Mouse (Mus musculus) cortical plate, adult 2 months (tissue): Measurements from ENCODE around the gene 1190005I06Rik. TPM values are rescaled to one million over a fixed set of nuclear protein-coding genes. Genes with fewer than 3 reads are reported as not detected.
A peak's percentile ranks its signal among the peaks of the same experiment; 100 is the strongest.

Experiments used
- H3K27ac ChIP-seq: fragments of 200-500 bp; 2 replicates; pipeline ENCODE4 v1.5.1; 2012; ENCODE audit warnings: low read length, control low read depth, inconsistent platforms; ENCODE audit not compliant: insufficient read depth
- H3K4me1 ChIP-seq: fragments of 200-500 bp; 2 replicates; pipeline ENCODE4 v1.6.1; 2011; ENCODE audit warnings: low read length; ENCODE audit not compliant: control insufficient read depth, insufficient read depth
- H3K4me3 ChIP-seq: fragments of 200-500 bp; 2 replicates; pipeline ENCODE4 v1.5.1; 2011; ENCODE audit warnings: mild to moderate bottlenecking, low read length, control low read depth; ENCODE audit not compliant: insufficient read depth
- CTCF ChIP-seq: fragments of 200-500 bp; IDR thresholded peaks from 2 replicates; pipeline ENCODE4 v1.5.1; 2011; ENCODE audit warnings: mild to moderate bottlenecking, control low read depth, low read length; ENCODE audit not compliant: insufficient read depth; ENCODE audit errors: extremely low read depth
- POLR2A ChIP-seq: fragments of 200-500 bp; IDR thresholded peaks from 2 replicates; pipeline ENCODE4 v1.6.1; 2011; ENCODE audit warnings: mild to moderate bottlenecking, low read length, control low read depth; ENCODE audit not compliant: insufficient read depth; ENCODE audit errors: extremely low read depth
- polyA plus RNA-seq: library from polyadenylated mRNA; depleted of rRNA; stranded (reverse); fragments of >200 nt; gene quantifications from 2 replicates; pipeline ENCODE4 v1.2.3, GENCODE M21; 2012

Gene 1190005I06Rik
- polyA plus RNA-seq, 1 experiment, result 11.0 TPM

DNA sequence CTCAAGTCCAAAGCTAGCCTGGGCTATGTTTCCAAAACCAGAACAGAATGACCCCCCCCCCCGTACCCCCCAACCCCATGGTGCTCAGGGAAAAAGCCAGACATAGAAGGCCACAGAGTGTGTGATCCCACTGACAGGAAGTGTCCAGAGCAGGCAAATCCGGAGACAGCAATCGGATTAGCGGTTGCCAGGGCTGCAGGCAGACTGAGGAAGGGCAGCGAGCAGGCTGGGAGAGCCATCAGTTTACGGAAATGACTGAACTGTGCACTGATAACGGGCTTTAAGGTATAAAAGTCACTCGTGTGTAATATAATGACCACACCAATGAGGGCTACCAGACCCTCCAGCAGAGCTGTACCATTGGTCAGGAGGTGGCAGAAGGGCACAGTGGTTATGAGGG lies 6.2 kb downstream of the 1190005I06Rik start:
- H3K4me1 ChIP-seq, result peaks cover 1% of the 10 kb centered on the region; the same call in 1 of the 2 replicates
- H3K27ac ChIP-seq, result no peak overlapping the region
- H3K4me3 ChIP-seq, result no peak overlapping the region
- no peak for TF ChIP-seq CTCF
- no peak for TF ChIP-seq POLR2A

DNA sequence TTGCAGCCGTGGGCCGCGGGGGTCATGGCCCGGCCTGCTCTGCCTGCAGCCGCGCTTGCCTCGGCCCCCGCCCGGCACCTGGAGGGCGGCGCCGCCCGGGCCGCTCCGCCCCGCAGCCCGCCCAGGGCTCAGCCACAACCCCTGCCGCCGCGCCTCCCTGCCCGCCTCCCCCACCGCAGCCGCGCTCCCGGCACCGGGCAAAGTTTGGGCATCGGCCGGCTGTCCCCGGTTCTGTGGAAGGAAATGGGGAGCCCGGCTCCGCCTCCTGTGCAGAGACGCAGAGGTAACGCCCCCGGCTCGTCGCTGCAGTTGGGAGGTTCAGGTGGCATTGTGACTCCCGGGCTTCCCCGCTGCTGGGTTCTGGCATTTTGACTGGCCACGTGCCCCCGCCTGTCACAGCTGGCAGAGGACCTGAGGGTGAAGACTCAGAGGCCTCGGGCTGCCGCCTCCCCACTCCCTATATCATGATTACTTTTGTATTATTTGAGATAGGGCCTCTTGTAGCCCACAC lies 13.0 kb downstream of the 1190005I06Rik start:
- peak overlapping the region; percentile 45 for H3K4me3 ChIP-seq
- TF ChIP-seq CTCF, result no peak
- TF ChIP-seq POLR2A, result no peak
- no peak overlapping the region for H3K27ac ChIP-seq
- H3K4me1 ChIP-seq, result no peaks in the 10 kb centered on the region

DNA sequence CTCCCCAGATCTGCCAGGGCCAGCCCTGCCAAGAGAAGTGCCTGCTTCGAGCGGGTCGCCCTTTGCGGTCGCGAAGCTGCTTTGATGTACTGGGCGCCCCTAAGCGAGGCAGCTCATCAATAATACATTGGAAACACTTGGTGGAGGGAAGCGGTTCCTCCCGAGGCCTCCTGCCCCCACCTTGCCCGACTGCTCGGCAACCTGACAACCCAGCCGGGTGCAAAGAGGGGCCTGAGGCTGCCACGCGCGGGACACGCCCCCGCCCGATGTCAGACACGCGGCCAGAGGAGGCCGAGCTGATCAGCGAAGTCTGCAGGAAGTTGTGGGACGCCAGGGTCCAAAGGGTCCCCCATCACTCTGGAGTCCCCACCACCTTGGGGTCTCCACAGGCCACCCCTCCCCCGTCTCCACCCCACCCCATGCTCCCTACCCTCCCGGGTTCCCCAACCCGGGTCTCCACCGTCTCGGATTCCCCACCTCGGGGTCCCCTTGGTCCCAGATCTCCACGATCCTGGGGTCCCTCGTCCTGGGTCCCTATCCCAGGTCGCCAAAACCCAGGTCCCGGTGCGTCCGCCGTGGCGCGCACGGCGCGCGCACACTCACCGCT lies 13.7 kb downstream of the 1190005I06Rik start:
- Histone ChIP-seq H3K4me3 (peak overlapping the region; percentile 45), H3K27ac (no peak overlapping the region), H3K4me1 (no peaks in the 10 kb centered on the region)
- TF ChIP-seq POLR2A (no peak), CTCF (no peak)

DNA sequence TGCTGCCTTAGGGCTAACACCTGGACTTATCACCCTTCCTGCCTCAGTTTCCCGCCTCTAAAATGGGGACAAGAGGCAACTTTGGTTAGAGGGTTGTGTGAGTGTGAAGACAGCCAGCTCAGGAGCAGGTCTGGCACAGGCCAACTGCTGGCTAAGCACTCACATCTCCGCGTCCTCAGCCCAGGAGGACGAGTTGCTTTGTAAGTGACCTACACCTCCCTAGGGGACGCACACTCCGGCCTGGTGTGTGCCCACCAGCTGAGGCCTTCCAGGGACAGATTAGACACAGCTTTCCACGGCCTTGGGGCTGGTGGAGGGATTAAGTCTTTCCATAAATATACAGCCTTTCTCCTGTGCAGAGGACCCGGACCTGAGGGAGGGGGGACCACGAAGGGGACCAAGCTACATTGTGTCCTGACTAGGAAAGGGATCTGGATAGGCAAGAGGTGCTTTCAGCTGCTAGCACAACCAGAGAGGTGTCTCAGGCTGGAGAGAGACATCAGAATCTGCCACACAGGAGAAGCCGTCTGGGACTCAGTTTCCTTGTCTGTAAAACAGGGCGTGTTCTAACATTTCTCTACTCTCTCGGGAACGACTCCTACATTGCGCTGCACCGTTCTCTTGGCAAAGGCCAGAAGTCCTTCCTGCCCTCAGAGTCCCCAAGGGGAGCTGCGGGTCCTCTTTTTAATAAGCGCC lies 14.3 kb downstream of the 1190005I06Rik start:
- no peak overlapping the region for H3K27ac ChIP-seq

DNA sequence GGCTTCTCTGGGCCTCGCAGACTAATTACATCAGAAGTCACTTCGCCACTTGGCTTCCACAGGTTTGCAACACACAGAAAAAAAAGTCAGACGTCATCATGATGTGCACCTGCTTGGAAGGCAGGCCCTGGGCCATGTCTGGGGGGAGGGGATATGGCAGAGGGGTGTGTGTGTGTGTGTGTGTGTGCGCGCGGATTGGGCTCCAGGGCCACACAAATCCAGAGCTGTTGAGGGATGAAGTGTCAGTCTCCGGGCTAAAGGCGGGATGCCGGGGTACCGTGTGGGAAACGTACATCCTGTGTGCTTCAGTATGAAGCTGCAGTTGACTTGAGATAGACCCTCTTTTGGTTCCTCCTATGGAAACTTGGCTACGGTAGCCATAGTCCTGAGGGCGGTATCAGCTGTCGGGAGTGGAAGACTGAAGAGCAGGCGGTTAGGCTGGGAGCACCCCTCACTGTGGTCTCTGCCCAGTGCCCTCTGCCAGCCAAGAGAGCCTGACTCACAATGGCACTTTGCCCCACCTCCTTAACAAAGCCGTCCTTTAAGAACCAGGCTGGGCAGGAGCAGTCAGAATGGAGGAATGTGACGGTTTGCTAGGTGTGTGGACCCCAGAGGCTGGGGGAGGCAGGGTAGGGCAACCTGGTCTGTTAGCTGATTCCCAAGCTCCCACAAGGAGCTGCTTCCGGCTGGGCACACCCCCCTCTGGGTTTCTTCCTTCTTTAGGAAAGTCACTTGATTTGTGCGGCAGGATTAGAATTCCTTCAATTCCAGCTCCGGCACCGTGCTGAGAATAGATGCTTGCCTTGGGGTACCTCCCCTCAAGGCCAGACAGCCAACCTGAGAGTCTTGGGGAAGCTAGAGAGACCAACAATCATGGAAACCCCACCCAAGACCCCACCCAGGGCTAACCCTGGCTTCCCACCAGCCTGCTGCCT lies 15.7 kb downstream of the 1190005I06Rik start:
- H3K4me3 ChIP-seq, result no peak overlapping the region
- H3K27ac ChIP-seq, result peak overlapping the region; percentile 26; the same call in 1 of the 2 replicates
- H3K4me1 ChIP-seq, result no peaks in the 10 kb centered on the region
- TF ChIP-seq POLR2A, result no peak
- TF ChIP-seq CTCF, result no peak

More for the DNA sequence above, 14.3 kb downstream of the 1190005I06Rik start:
- H3K4me1 ChIP-seq, result no peaks in the 10 kb centered on the region
- peak overlapping the region; percentile 45; the same call in 1 of the 2 replicates for H3K4me3 ChIP-seq
- TF ChIP-seq POLR2A (no peak), CTCF (no peak)

DNA sequence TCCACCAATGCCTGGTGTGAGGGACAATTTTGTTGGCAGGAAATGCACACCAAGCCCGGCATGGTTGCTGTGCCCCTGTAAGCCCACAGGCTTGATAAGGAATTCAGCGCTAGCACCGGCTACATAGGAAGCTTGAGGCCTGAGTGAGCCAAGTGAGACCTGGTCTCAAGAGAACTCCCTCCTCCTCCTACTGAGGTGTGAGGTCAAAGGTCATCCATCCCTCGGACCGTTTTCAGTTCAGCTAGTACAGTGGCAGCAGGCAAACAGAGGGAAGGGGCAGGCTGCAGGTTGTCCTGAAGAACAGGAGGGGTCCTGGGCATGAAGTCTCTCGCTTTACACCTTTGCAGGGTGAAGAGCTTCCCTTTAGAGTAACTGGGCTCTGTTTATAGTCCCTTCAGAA lies 16.6 kb downstream of the 1190005I06Rik start:
- Histone ChIP-seq H3K4me3 (no peak overlapping the region), H3K27ac (no peak overlapping the region), H3K4me1 (no peaks in the 10 kb centered on the region)
- TF ChIP-seq POLR2A (no peak), CTCF (no peak)

DNA sequence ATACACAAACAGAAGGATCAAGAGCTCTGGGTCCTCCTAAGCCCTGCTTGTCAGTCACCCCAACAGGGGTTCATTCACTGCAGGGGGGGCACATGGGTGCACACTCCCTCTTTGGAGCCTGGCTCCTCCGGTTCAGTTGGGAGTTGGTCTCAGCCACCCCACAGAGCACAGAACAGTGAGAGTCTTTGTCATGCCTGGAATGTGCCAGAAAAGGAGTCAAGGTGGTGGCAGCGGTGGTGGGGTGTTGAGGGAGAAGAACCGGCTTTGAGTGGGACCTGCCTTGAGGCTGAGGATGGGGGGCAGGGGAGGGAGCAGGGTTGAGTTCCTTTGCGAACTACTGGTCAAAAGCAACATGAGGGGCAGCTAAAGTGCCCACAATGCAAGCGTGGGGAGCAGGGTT lies 17.4 kb downstream of the 1190005I06Rik start:
- Histone ChIP-seq H3K4me1 (no peaks in the 10 kb centered on the region), H3K27ac (no peak overlapping the region), H3K4me3 (no peak overlapping the region)
- TF ChIP-seq CTCF (no peak), POLR2A (no peak)

DNA sequence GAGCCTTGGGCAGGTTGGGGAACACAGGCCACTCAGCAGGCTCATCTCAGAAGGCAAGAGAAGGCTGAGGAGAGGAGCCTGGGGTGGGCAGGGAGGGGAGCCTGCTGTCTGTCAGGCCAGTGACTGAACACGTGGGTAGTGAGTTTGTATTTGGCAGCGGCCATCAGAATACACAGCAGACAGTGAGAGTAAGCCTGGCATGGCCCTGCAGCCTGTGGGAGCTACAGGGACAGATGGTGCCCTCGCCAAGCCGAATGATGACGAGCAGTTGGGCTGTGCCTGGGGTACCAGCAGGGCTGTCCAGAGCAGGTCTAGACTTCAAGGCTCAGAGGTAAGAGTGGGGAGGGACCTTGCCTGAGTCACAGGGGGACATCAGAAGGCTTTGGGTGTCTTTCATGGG lies 20.1 kb downstream of the 1190005I06Rik start:
- no peak for TF ChIP-seq POLR2A
- TF ChIP-seq CTCF, result no peak
- H3K27ac ChIP-seq, result no peak overlapping the region
- H3K4me3 ChIP-seq, result no peak overlapping the region
- no peaks in the 10 kb centered on the region for H3K4me1 ChIP-seq

DNA sequence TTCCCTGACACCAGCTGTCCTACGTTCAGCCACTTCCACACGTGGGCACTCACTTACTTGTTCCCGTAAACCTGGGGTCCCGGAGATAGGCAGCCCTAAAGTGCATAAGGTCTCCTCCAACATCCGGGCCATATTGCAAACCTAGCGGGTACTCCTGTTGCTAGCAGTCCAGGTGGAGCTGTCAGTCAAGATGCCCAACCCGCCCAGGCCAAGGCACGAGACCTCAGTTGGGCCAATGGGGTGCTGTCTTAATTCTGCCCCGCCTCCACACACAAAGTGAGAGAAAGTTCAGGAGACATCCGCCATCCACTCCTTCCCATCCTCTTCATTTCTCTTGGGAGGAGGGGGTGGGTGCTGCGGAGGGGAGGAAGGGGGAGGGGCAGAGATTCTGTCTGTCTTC lies 21.0 kb downstream of the 1190005I06Rik start:
- Histone ChIP-seq H3K27ac (no peak overlapping the region), H3K4me1 (no peaks in the 10 kb centered on the region), H3K4me3 (no peak overlapping the region)
- TF ChIP-seq POLR2A (no peak), CTCF (no peak)

DNA sequence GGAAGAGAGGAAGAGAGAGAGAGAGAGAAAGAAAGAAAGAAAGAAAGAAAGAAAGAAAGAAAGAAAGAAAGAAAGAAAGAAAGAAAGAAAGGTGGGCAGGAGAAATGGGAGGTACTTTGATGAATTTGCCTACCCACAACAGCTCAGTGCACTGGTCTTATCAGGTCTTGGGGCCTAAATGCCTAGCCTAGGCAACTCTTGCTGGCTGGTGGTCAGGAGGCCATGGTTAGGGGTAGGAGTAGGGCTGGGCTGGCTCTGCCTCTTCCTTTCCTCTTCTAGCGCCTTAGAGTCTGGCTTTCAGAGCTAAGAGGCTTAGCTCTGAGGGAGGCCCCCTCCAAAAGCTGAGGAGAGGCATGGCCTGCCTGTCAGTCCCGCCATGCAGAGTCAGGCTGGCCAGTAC lies 23.8 kb downstream of the 1190005I06Rik start:
- TF ChIP-seq POLR2A, result no peak
- TF ChIP-seq CTCF, result no peak
- no peak overlapping the region for H3K4me3 ChIP-seq
- no peaks in the 10 kb centered on the region for H3K4me1 ChIP-seq
- no peak overlapping the region for H3K27ac ChIP-seq
